Mouse (Mus musculus): ENCODE results near the gene Serpinb13.
"Not testable (repeated sequence)": the region's sequence is repeated elsewhere in the genome, so short reads cannot be mapped to it uniquely, and the experiment has no call there.

Serpinb13 gene

GRCm38 (mm10) chr1:106980684-106981083, at the start of gene Serpinb13:
Serpinb13 (plus strand) TSS chr1:106980984.
- DNase-seq (ENCODE audit: low spot score) = no peak

GRCm38 (mm10) chr1:106931954-106932353, 48.8 kb upstream of the Serpinb13 start:
- no peak for DNase-seq (ENCODE audit: low spot score)

GRCm38 (mm10) chr1:106933658-106934057, 47.1 kb upstream of the Serpinb13 start:
- no peak for DNase-seq (ENCODE audit: low spot score)

GRCm38 (mm10) chr1:106934265-106934664, 46.5 kb upstream of the Serpinb13 start, which contains the start of gene Serpinb12:
Serpinb12 (plus strand) TSS chr1:106934449.
- no peak for DNase-seq (ENCODE audit: low spot score)

GRCm38 (mm10) chr1:106947217-106947616, 33.6 kb upstream of the Serpinb13 start:
- DNase-seq (ENCODE audit: low spot score) = no peak

- DNase-seq (ENCODE audit: low spot score) = no peak
Observed at GRCm38 (mm10) chr1:106959981-106960380, 20.8 kb upstream of the Serpinb13 start.

GRCm38 (mm10) chr1:106961023-106961422, 19.8 kb upstream of the Serpinb13 start:
- DNase-seq (ENCODE audit: low spot score) = no peak

- no peak for DNase-seq (ENCODE audit: low spot score)
Observed at GRCm38 (mm10) chr1:106983092-106983491, 2.3 kb downstream of the Serpinb13 start.

- no peak for DNase-seq (ENCODE audit: low spot score)
Observed at GRCm38 (mm10) chr1:106983865-106984264, 3.1 kb downstream of the Serpinb13 start.

GRCm38 (mm10) chr1:107000424-107000823, 19.6 kb downstream of the Serpinb13 start:
- no peak for DNase-seq (ENCODE audit: low spot score)

- DNase-seq (ENCODE audit: low spot score) = no peak
Observed at GRCm38 (mm10) chr1:107001754-107002153, 21.0 kb downstream of the Serpinb13 start.

GRCm38 (mm10) chr1:107006316-107006715, 25.5 kb downstream of the Serpinb13 start:
- DNase-seq (ENCODE audit: low spot score) = no peak

GRCm38 (mm10) chr1:107014530-107014929, 33.7 kb downstream of the Serpinb13 start:
- DNase-seq (ENCODE audit: low spot score) = peak; percentile 11

GRCm38 (mm10) chr1:107015210-107015609, 34.4 kb downstream of the Serpinb13 start:
- DNase-seq (ENCODE audit: low spot score) = no peak

- DNase-seq (ENCODE audit: low spot score) = no peak
Observed at GRCm38 (mm10) chr1:107025886-107026285, 45.1 kb downstream of the Serpinb13 start.

- not testable (repeated sequence) for DNase-seq (ENCODE audit: low spot score)
Observed at GRCm38 (mm10) chr1:107034236-107034635, 53.5 kb downstream of the Serpinb13 start.

Measured in urinary bladder, postnatal 25 days (tissue).